Mouse (Mus musculus): ENCODE data around the gene Arhgap36. TPM values are rescaled to one million over a fixed set of nuclear protein-coding genes. Genes with fewer than 3 reads are reported as not detected.

Gene Arhgap36
- polyA plus RNA-seq, 1 experiment from 2014 or later: 6.0 TPM

Other genes starting within 250 kb of the Arhgap36 start
- 2.6 and 3.0 TPM in 2 replicates for gene Enox2, start 175.7 kb upstream of the Arhgap36 start, polyA plus RNA-seq (2015; fragmentation: Nextera tagmentation; extraction: Ambion mirVana)
- gene Olfr1320, start 208.4 kb downstream of the Arhgap36 start, polyA plus RNA-seq (2015; fragmentation: Nextera tagmentation; extraction: Ambion mirVana): not detected in 2 replicates